Mouse (Mus musculus) liver, embryonic 16.5 days (tissue): ENCODE results near the gene Rbms3. TPM values are rescaled to one million over a fixed set of nuclear protein-coding genes. Genes with fewer than 3 reads are reported as not detected.

Experiments
- ATAC-seq: fragments of 200-750 bp; cut with Nextera tagmentation; 2 replicates; pipeline ENCODE4 v1.8.0; 2017; ENCODE audit warnings: low read depth, mild to moderate bottlenecking, moderate number of reproducible peaks, moderate library complexity
- H3K27ac ChIP-seq: fragments of 300-500 bp; sonication (generic); 2 replicates; pipeline ENCODE4 v1.5.1; 2014; ENCODE audit warnings: mild to moderate bottlenecking, low read length
- H3K27me3 ChIP-seq: fragments of 300-500 bp; sonication (generic); 2 replicates; pipeline ENCODE4 v1.6.1; 2014; ENCODE audit warnings: low read depth, low read length, mixed read lengths; ENCODE audit not compliant: control insufficient read depth, insufficient read depth
- H3K36me3 ChIP-seq: fragments of 300-500 bp; sonication (generic); 2 replicates; pipeline ENCODE4 v1.6.1; 2014; ENCODE audit warnings: mild to moderate bottlenecking; ENCODE audit not compliant: control insufficient read depth, insufficient read depth
- H3K4me1 ChIP-seq: fragments of 300-500 bp; sonication (generic); 2 replicates; pipeline ENCODE4 v1.6.1; 2014; ENCODE audit warnings: low read depth, low read length, mixed read lengths; ENCODE audit not compliant: control insufficient read depth
- H3K4me2 ChIP-seq: fragments of 300-500 bp; sonication (generic); 2 replicates; pipeline ENCODE4 v1.6.1; 2014; ENCODE audit warnings: low read depth, low read length, mixed read lengths
- H3K4me3 ChIP-seq: fragments of 300-500 bp; sonication (generic); 2 replicates; pipeline ENCODE4 v1.5.1; 2014; ENCODE audit warnings: low read depth, mild to moderate bottlenecking, low read length
- H3K9ac ChIP-seq: fragments of 300-500 bp; sonication (generic); 2 replicates; pipeline ENCODE4 v1.6.1; 2014; ENCODE audit warnings: low read depth, low read length
- H3K9me3 ChIP-seq: fragments of 300-500 bp; sonication (generic); replicated peaks from 2 replicates; pipeline ENCODE4 v1.6.1; 2016; ENCODE audit warnings: low read length; ENCODE audit not compliant: control insufficient read depth
- WGBS: fragments of 180-500 bp; shearing (Covaris S2); extraction: QIAGEN DNeasy Blood & Tissue Kit; methylation state at CpG from one replicate; pipeline ENCODE4 v1.1.7; 2014; ENCODE audit not compliant: insufficient replicate concordance; 5-methylcytosine and 5-hydroxymethylcytosine counted together
- polyA plus RNA-seq: library from polyadenylated mRNA; unstranded; fragments of >200 nt; fragmentation: Nextera tagmentation; extraction: Ambion mirVana; gene quantifications from 2 replicates; pipeline ENCODE4 v1.2.1, GENCODE M21; 2015

The Rbms3 gene
- polyA plus RNA-seq, 1 experiment from 2014 or later = 3.5 TPM

DNA sequence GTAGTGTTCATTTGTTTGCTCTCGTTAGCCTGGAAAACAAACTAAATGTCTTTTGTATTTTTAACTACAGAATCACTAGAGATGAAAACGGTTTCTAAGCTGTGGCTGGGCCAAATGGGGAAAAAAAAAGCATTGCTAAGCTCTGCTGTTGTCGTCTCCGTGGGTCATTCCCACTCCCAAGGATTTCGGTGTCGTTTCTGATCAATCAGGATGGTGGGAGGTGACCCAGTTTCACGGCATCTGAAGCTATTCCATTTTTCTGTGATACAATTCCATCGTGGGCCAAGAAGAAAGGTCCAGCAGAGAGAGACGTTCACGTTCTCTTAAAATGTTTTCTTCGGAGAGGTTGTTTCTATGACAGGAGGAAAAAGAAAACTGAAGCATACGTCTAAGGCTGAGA, 354.9 kb downstream of the Rbms3 start:
- 66% methylated on average over 12 of the region's 12 CpGs for WGBS
- H3K4me1 ChIP-seq = no peaks in the 10 kb centered on the region

DNA sequence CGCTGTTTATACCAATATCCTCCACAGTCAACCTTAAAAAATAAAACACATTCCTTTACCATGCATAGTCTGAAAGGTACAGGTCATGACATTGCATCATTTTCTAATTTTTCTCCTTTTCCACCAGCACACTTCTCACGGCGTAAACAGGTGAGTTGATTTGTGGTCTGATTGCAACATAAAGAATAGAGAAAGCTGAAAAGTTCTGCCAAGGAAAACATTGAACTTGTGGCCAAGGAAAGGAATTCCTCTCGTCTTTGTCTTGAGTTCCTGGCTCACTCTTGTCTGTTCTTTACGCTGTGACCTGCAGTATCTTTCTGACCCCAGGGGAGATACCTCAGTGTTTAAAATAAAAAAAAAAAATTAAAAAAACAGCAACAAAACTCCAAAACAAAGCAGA, 370.1 kb downstream of the Rbms3 start:
- Histone ChIP-seq H3K4me3 (no peak overlapping the region), H3K4me1 (no peaks in the 10 kb centered on the region), H3K36me3 (no peaks in the 10 kb centered on the region), H3K4me2 (no peak overlapping the region), H3K27ac (no peak overlapping the region), H3K27me3 (no peaks in the 10 kb centered on the region), H3K9ac (no peak overlapping the region), H3K9me3 (no peaks in the 10 kb centered on the region)
- no peak for ATAC-seq
- 64% methylated on average over 5 of the region's 5 CpGs for WGBS

More for the DNA sequence above, 354.9 kb downstream of the Rbms3 start:
- Histone ChIP-seq H3K9me3 (no peaks in the 10 kb centered on the region), H3K27ac (no peak overlapping the region), H3K27me3 (no peaks in the 10 kb centered on the region), H3K36me3 (no peaks in the 10 kb centered on the region), H3K4me2 (no peak overlapping the region), H3K4me3 (no peak overlapping the region), H3K9ac (no peak overlapping the region)
- no peak for ATAC-seq

DNA sequence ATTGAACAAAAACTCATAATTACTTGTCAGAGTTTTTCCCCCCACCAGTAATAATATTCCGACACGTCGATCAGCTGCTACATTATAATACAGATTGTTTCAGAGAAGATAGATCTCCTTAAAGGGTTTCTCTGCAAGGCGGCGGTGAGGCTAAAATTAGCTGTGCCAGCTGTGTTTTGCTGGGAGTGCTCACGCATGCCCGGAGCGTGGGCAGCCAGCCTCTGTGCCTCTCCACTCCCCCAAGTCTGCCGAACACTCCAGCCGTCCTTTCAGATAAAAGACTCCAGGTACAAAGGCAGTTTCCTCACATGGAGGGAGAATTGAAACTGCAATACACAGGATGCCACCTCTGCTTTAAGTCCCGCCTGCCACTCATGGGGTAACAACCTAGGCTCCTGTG, 376.4 kb downstream of the Rbms3 start:
- 48% methylated on average over 11 of the region's 11 CpGs for WGBS
- no peak overlapping the region for H3K9ac ChIP-seq
- H3K27ac ChIP-seq = no peak overlapping the region
- H3K4me2 ChIP-seq = no peak overlapping the region
- no peaks in the 10 kb centered on the region for H3K4me1 ChIP-seq
- no peak for ATAC-seq
- no peaks in the 10 kb centered on the region for H3K27me3 ChIP-seq
- H3K4me3 ChIP-seq = no peak overlapping the region
- no peaks in the 10 kb centered on the region for H3K9me3 ChIP-seq
- no peaks in the 10 kb centered on the region for H3K36me3 ChIP-seq

DNA sequence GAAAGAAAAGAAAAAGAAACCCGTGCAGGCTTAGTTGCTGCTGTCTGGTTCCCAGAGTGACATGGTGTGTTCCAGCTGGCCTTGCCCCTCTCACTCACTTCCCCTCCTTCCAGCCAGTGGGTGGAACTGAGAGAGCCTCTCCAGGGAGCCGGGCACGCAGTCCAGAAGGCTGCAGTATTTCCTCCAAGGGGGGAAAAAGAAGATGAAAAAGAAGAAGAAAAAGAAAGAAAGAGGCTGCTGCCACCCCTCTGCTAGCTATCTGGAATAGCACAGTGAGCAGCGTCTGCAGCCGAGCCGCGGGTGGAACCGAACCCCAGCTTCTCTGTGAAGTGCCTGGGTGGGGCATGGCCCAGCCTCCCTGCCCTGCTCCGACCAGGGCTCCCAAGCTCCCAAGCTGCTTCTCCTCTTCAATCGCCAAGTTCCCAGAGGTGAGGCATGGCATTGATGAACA, 377.3 kb downstream of the Rbms3 start:
- no peaks in the 10 kb centered on the region for H3K27me3 ChIP-seq
- H3K27ac ChIP-seq = no peak overlapping the region
- no peak for ATAC-seq
- WGBS = 0% methylated on average over 10 of the region's 10 CpGs
- no peaks in the 10 kb centered on the region for H3K4me1 ChIP-seq
- no peak overlapping the region for H3K9ac ChIP-seq
- H3K4me2 ChIP-seq = peak overlapping the region; percentile 56
- no peaks in the 10 kb centered on the region for H3K36me3 ChIP-seq
- H3K4me3 ChIP-seq = peak overlapping the region; percentile 49
- no peaks in the 10 kb centered on the region for H3K9me3 ChIP-seq

DNA sequence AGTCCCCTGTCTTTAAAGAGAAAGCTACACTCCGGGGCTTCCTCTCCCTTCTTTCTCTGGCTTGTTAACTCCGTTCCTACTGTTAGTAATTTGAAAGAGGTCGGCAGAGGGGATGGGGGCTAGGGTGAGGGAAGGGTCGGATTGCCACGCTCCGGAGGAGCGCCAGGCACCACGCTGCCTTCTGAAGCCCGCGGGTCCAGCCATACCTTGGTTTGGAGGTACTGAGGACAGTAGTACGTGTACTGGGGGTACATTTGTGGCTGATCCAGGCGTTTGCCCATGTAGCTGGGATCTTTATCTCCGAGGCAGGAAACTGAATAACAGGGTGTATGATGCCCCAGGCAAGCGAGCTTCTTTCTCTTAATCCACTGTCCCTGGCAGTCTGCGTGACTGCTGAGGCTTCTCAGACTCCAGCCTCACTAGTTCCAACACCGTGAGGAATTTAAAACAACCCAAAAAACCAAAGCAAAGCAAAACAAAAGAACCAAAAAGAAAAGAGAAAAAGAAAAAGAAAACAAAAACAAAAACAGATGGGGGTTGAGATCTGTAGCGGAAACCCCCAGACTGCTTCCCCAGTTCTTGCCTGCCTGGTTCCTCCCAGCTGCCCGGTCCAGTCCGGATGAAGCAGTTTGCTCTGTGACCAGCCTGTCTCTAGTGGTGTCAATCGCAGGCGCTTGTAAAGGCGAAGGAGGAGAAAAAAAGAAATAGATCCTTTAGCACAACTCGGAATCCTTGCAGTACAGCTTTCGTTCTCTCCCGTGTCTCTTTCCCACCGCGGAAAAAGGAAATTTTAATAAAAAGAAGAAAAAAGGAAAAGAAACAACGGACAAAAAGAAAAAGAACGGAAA, 378.0 kb downstream of the Rbms3 start:
- peak overlapping the region; percentile 56 for H3K4me2 ChIP-seq
- peak overlapping the region; percentile 49 for H3K4me3 ChIP-seq
- 0 out of 2 replicates have a peak, but pooled peaks have one; percentile 13 for ATAC-seq
- WGBS = 1% methylated on average over 29 of the region's 29 CpGs
- H3K27me3 ChIP-seq = no peaks in the 10 kb centered on the region
- no peaks in the 10 kb centered on the region for H3K9me3 ChIP-seq
- H3K27ac ChIP-seq = no peak overlapping the region
- H3K9ac ChIP-seq = peak overlapping the region; percentile 29; the same call in 1 of the 2 replicates
- no peaks in the 10 kb centered on the region for H3K4me1 ChIP-seq
- H3K36me3 ChIP-seq = no peaks in the 10 kb centered on the region

DNA sequence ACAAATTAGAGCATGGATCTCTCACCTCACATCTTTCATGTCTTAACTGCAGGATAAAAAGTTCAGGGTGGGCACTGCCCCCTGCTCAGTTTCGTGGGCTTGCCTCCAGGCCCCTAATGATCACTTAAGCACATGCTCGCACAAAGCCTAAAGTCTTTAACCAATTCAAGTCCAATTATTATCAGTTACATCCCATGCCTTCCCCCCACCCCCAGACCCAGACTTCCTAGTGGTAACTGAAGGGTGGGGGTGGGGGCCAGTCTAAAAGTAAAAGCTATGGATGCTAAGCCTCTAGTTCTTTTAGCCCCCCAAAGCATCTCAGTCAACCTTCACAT, 378.9 kb downstream of the Rbms3 start:
- no peak for ATAC-seq
- H3K36me3 ChIP-seq = no peaks in the 10 kb centered on the region
- H3K27me3 ChIP-seq = no peaks in the 10 kb centered on the region
- no peak overlapping the region for H3K27ac ChIP-seq
- H3K4me3 ChIP-seq = peak overlapping the region; percentile 49; the same call in 1 of the 2 replicates
- H3K9me3 ChIP-seq = no peaks in the 10 kb centered on the region
- H3K9ac ChIP-seq = no peak overlapping the region
- WGBS = 27% methylated on average over 2 of the region's 2 CpGs
- no peaks in the 10 kb centered on the region for H3K4me1 ChIP-seq
- no peak overlapping the region for H3K4me2 ChIP-seq

DNA sequence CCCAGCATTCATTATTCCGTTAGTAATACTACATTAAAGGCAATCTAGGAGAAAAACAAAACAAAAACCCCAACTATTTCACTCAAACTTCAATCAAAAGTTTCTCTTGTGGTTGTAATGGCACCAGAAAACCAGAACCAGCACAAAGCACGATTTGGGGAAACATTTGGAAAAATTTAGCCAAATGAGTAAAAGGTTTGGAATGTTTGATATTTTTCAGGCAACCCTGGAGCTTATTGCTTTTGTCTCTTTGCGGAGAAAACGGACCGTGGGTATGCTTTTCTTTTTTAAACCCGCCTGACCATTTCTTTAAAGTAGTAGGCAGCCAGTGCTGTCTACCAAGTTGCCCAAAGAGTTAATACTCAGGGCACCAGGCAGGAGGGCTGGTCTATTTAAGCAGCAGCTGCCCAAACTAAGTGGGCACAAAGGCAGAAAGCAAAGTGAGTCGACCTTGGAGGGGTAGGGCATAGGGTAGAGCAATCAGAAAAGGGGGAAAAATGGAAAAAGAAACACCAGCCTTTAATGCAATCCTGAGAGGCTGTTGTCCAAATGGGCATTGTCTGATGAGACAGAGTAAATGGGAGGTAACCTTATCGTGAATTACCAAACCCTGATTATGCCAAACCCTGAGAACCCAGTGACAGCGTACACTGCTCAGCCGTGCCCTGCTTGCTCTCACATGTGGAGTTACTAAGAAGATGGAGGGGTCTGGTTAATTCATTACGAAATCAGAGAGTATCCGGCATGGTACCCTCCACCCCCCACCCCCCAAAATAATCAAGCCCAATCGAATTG, 379.5 kb downstream of the Rbms3 start:
- H3K4me2 ChIP-seq = no peak overlapping the region
- H3K4me3 ChIP-seq = peak overlapping the region; percentile 3; the same call in 1 of the 2 replicates
- no peak overlapping the region for H3K27ac ChIP-seq
- H3K27me3 ChIP-seq = no peaks in the 10 kb centered on the region
- ATAC-seq = no peak
- no peaks in the 10 kb centered on the region for H3K9me3 ChIP-seq
- H3K9ac ChIP-seq = no peak overlapping the region
- H3K36me3 ChIP-seq = no peaks in the 10 kb centered on the region
- H3K4me1 ChIP-seq = no peaks in the 10 kb centered on the region
- 48% methylated on average over 13 of the region's 13 CpGs for WGBS

DNA sequence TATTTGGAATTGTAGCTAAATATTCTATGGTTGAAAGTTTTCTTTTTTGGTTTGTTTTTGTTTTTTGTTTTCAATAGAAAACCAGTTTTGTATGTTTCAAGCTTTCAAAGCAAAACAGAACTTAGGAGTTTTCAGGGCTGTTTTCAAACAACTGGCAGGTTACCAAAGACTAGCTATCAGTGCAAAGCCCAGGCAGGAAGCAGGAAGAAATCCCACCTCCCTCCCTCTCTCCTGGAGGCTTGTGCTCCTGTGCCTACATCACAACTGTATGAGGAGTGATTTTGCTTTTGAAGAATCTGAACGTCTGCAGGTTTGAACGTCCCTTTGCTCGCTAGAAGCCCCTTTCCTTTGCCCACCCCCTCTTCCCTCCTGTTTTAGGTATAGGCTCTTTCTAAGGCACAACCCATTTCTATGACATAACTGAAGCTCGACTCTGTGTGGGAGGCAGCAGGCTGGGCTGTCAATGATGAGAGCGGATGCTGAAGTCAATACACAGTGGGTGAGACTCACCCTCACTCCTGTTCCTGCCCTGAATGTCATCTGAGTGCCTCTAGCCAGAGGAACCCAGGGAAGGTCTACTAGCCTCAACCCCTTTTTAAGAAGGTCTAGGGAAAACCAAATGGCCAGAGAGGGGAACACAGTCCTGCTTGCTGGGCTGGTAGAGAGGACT, 382.3 kb downstream of the Rbms3 start:
- Histone ChIP-seq H3K27ac (no peak overlapping the region), H3K4me1 (no peaks in the 10 kb centered on the region), H3K9me3 (no peaks in the 10 kb centered on the region), H3K4me3 (no peak overlapping the region), H3K36me3 (no peaks in the 10 kb centered on the region), H3K27me3 (no peaks in the 10 kb centered on the region), H3K4me2 (no peak overlapping the region), H3K9ac (no peak overlapping the region)
- no peak for ATAC-seq
- 20% methylated on average over 5 of the region's 5 CpGs for WGBS
